Mouse (Mus musculus) cerebellum, adult 18-20 months (tissue): Measurements from ENCODE around the gene Vps18.
A peak's percentile ranks its signal among the peaks of the same experiment; 100 is the strongest.

Experiments
- DNase-seq, 2 experiments: peaks; one replicate each; pipeline ENCODE4 v3.0.0; 2021

Gene Vps18

DNA sequence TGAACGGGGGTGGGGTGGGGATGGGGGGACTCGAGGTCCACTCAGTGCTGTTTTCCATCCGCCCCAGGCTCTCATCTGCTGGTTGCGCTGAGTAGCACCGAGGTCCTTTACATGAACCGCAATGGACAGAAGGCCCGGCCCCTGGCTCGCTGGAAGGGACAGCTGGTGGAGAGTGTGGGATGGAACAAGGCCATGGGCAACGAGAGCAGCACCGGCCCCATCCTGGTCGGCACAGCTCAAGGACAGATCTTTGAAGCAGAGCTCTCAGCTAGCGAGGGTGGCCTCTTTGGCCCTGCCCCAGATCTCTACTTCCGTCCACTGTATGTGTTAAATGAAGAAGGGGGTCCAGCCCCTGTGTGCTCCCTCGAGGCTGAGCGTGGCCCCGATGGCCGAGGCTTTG lies 4.3 kb downstream of the Vps18 start:
- DNase-seq: peak; percentile 78 to 85

DNA sequence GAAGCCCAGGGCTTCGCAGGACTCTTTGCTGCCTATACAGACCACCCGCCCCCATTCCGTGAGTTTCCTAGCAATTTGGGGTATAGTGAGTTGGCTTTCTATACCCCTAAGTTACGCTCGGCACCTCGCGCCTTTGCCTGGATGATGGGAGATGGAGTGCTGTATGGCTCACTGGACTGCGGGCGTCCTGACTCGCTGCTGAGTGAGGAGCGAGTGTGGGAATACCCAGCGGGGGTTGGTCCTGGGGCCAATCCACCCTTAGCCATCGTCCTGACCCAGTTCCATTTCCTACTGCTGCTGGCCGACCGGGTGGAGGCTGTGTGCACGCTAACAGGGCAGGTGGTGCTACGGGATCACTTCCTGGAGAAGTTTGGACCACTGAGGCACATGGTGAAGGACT lies 4.8 kb downstream of the Vps18 start:
- peak in 1 of 2 experiments; percentile 45 for DNase-seq

DNA sequence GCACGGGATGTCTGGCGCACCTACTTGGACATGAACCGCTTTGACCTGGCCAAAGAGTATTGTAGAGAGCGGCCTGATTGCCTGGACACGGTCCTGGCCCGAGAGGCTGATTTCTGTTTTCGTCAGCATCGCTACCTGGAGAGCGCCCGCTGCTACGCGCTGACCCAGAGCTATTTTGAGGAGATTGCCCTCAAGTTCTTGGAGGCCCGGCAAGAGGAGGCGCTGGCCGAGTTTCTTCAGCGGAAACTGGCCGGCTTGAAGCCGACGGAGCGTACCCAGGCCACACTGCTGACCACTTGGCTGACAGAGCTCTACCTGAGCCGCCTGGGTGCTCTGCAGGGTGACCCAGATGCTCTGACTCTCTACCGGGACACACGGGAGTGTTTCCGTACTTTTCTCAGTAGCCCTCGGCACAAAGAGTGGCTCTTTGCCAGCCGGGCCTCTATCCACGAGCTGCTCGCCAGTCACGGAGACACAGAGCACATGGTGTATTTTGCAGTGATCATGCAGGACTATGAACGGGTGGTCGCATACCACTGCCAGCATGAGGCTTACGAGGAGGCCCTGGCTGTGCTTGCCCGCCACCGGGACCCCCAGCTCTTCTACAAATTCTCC lies 5.3 kb downstream of the Vps18 start:
- peak; percentile 71 to 74 for DNase-seq

DNA sequence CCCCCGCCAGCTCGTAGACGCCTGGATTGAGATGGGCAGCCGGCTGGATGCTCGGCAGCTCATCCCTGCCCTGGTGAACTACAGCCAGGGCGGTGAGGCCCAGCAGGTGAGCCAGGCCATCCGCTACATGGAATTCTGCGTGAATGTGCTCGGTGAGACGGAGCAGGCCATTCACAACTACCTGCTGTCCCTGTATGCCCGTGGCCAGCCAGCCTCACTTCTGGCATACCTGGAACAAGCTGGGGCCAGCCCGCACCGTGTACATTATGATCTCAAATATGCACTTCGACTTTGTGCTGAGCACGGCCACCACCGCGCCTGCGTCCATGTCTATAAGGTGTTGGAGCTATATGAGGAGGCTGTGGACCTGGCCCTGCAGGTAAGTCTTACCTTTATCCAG lies 5.9 kb downstream of the Vps18 start:
- DNase-seq: peak; percentile 41 to 61

DNA sequence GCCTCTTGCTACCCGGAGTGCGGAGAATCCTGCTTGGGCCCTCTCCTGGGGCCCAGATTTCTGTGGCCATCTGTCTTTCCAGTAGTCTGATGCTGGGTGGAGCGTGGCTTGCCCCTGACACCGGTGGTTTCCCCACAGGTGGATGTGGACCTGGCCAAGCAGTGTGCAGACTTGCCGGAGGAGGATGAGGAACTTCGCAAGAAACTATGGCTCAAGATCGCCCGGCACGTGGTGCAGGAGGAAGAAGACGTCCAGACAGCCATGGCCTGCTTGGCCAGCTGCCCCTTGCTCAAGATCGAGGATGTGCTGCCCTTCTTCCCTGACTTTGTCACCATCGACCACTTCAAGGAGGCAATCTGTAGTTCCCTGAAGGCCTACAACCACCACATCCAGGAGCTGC lies 8.2 kb downstream of the Vps18 start:
- DNase-seq: no peak

DNA sequence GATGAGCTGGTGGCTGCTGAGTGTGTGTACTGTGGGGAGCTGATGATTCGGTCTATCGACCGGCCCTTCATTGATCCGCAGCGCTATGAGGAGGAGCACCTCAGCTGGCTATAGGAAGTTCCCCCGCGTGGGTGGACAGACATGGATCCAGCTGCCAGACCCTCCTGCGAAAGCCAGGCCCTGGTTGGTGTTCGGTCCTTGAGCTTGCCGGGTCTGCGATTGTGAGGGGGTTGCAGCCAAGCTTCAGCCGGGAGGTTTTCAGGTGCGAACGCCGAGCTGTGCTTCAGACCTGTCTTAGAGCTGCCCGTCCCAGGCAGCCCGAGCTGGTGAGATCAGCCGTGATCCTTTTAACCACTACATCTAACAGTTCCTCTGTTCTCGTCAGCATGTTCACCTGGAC lies 9.0 kb downstream of the Vps18 start:
- no peak for DNase-seq

DNA sequence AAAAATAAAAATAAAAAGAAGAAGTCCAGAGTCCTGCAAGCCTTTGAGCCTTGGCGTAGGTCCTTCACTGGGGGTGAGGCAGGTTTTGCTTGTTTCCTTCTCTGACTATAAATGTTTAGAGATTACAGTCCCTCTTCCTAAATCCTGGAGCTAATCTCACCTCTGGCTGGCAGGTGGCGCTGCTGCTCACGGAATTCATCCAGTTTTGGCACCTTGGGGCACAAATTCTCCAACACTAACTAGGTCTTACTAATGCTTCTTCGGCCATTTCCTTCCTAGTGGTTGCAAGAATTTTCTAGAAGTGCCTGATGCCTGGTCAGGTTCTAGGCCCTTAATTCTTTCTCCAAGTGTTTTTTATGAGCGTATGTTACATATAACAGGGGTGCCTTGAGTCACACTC lies 9.8 kb downstream of the Vps18 start:
- DNase-seq: peak; percentile 71 to 80

DNA sequence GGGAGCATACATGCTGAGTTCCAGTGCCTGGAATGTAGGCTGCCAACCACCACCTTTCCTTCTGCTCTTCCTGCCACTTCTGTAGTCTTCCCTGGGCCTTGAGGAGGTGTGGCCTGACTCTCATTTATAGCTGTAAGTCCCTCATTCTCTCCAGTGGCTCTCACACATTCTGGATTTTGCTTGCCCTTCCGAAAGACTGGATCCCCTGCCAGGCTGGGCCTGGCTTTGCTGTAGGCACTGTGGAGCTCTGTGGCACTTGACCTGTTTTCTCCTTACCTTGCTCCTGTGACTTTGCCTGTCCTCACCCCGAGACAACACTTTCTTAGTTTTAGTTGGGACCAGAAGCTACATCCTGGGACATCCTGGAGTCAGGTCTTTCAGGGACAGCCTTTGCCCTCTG lies 10.3 kb downstream of the Vps18 start:
- no peak for DNase-seq

DNA sequence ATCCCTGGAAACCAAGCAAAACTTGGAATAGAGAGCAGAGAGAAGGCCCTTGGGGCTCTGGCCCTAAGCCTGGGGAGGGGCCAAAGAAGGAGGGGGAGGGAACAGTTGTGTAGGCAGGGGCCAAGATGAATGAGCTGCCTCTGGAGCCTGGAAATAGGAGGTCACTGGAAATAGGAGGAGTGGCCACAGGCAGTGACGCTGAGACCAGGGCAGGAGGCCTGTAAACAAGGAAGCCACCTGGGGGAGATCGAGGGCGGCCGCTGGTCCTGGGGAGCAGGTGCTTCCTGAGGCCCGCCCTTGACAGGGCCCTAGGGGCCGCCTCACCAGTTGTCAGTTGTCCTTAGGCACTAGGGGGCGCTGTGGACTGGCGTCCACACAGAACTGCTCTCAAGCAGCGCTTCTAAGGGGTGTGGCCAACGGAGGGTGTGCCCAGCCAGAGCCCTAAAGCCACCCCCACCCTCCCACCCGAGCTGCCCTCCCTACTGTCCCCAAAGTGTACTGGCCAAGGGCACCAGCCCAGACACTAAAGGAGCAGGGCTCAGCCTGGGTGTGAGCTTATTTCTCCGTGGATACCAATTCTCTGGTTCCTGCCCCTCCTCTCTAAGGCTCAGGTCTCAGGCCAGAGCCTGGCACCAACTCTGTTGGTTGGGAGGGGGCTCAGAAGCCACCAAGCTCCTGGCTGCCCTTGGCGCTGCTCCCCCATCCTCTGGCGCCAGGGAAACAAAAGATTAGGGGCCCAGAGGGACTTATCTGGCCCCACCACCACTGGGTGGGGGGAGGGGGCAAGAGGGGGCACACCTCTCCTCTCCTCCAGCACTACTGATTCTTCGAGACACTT lies 11.7 kb downstream of the Vps18 start:
- DNase-seq: peak; percentile 67 to 70

DNA sequence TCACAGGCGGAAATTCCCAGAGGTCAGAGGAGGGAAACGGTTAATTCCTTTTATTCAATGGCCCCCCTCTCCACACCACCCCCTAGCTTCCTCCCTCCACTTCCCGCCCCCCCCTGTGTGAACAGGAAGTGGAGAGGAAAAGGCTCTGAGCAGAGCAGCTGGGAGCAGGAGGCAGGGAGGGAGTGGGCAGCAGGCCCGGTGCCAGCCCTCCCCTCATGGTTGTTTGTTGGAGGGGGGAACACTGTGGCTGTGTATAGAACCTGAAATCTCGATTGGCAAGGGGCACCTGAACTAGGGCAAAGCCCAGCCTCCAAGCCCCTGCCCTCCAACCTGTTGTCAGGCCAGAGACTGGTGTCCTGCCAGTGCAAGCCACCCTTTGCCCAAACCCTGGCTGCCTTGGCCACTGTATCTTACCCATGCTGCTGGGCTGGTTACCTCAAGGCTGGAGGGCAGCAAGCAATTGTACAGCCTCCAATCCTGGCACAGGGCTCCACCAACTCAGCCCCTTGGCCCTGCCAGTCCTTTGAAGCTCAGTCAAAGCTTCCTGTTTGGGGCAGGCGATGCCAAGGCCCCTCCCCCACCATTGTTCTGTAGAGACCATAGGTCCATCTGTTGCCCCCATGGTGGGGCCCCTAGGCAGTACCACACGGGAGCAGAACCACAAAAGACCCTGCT lies 12.4 kb downstream of the Vps18 start:
- no peak for DNase-seq

DNA sequence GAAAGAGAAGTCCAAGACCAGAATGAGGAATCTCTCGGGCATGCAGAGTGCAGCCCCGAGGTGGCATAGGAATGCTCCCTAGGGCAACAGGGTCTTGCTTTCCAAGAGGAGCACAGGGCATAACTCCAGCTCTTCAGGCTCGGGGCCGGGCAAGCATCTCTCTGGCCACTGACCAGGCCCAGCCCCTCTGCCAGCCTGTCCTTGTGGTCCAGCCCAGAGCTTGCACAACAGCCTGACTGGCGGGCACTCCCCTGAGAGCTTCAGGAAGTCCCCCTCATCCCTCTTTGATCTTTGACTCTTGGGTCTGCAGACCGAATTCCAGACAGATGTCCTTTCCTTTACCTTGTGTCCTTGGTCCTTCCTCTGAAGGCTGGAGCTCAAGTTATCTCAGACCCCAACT lies 14.3 kb downstream of the Vps18 start:
- no peak for DNase-seq

DNA sequence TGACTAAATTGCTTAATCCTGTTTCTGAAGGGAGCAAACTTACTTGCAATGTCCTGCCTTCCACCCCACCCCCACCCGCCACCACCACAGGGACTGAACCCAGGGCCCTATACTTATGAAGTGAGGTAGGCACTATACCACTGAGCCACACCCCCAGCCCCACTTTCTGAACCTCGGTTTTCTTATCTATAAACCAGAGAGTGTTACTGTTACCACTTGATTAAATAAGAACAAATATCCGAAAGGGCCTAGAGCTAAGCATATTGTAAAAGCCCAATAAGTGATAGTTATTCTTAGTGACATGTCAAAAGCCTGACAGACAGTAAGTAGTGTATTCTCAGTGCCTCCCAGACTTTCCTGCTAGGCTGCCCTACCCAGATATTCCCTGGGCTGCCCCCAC lies 15.9 kb downstream of the Vps18 start:
- no peak for DNase-seq

DNA sequence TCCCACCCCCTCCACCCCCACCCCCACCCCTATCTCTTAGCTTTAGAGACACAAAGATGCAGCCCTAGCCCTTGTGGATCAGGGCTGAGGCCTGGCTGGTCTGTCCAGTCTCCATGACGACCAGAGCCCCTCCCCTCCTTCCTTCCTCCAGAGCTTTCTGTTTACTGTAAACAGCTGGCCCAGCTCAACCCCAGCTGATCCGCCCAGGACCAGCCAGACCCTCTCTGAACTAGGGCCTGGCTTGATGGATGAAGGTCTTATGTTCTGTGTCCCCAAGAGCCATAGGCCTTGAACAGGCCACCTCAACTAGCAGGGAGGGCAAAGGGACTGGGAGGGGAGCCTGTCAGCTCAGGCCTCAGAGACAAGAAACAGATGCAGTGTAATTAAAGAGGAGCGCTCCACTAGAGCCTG lies 16.3 kb downstream of the Vps18 start:
- no peak for DNase-seq

DNA sequence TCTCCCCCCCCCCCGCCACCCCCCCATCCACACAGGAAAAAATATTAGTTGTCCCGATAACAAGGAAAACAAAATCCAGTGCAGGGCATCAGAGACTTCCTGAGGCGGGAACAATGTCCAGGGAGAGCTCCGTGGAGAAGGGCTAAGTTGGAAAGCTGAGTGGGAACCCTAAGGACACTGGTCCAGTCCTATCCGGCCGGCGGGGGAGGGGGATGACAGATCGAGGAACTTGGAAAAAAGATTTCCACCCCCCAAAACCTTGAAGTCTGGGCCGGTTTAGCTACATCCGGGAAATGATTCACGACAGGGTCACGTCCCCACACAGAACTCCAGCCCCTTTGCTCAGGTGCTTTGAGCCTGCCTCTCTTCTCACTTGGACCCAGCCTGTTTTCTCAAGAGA lies 23.0 kb downstream of the Vps18 start:
- no peak for DNase-seq

DNA sequence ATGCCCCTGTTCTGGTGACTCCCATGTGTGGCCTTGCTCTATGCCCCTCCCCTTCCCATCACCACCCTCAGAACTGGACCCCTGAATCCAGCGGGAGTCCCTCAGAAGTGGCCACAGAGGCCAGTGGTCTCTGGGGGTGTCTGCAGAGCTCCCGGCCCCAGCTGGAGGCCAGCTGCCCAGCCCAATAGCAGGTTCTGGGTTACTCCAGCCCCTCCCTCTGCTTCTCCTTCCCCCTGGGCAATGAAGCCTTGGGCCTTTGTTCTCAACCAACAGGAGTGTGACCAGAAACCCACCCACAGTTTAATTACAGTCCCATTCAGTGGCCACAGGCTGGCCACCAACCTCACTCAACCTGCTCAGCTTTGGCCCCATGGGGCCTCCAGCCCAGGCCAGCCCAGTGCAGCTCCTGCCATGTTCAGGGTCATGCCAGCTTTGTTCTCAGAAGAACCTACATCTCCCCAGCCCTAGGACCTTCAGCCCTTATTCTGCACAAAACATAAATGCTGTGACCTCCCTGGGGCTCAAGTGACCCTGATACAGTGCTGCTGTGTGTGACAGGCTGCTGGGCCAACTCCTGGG lies 23.9 kb downstream of the Vps18 start:
- no peak for DNase-seq

DNA sequence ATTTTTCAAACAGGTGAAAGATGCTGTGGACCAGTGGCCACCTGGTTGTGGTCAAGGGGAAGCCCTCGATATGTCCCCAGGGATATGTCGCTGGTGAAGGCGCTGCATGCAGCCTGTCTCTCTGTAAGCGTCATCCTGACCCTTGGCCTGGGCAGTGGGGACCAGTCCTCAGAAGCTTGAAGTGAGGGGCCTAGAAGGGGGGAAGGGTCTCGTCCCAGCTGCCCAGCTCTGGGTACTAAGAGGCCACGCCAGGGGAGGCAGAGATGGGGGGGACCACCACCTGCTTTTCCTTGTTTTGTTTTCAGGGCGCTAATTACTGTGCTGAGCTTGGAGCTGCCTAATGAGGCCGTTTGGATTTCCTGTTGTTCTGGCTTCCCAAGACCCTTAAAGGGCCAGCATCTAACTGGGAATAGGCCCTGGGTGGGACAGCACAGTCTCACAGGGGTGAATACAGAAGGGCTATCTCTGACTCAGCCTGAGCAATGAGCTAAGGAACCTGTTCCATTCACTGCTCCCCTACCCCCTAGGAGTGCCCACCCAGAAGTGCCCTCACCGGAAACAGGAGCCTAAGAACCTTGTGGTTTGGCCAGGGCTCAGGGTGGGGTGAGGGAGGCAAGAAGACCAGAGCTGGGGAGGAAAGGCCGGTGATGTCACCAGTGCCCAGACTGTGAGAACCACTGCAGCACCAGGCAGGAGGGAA lies 25.4 kb downstream of the Vps18 start:
- DNase-seq: no peak

DNA sequence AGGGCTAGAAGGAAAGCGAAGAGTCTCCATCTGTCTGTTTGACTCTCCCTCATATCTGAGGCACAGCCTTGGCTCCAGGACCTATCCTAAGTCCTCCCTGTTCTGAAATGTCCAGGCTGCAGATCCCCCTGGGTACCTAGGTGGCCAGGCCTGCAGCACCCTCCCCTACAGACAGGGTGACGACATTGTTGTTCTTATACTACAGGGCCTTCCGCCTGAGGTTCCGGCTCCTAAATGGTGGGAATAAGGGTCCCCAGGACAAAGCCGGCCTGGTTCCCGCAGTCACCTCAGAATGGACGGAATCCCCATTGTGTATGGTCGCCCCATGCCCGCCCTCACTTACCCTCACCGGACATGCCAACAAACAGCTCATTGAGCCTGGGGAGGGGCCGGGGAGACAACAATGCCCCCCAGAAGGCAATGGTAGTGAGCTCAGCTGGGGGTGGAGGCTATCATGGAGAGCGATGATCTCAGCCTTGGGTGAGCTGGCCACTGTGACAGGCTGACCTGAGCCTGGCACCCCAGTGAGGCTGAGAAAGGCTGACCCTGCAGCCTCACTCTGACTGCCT lies 26.3 kb downstream of the Vps18 start:
- no peak for DNase-seq

DNA sequence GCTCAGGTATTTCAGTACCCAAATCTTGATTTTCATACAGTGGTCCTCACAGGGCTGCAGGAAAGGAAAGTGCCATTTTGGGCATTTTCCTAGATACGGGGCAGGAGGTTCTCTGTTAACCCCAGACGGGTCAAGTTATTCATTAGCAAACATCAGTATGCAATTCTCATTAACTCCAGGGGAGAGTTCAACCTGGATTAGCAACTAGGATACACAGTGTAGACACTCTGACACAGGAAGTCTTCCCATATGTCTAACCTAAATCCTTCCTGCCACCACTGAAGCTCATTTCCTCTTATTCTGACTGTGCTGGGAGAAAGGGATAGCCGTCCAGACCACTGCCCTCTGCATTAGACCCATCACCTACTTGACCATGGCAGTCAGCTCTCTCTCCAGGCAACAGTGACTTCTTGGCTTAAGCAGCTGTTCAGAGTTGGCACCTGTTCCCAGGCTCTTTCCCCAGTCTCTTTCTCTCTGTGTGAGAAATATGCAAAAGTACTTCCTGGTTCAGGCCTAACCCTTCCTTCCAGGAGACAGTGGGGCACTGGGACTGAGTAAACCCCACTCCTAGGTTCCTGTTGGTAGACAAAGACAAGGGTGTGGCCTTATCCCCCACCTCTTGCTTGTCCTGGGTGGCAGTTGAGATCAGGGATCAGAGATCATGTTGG lies 29.6 kb downstream of the Vps18 start:
- DNase-seq: no peak

DNA sequence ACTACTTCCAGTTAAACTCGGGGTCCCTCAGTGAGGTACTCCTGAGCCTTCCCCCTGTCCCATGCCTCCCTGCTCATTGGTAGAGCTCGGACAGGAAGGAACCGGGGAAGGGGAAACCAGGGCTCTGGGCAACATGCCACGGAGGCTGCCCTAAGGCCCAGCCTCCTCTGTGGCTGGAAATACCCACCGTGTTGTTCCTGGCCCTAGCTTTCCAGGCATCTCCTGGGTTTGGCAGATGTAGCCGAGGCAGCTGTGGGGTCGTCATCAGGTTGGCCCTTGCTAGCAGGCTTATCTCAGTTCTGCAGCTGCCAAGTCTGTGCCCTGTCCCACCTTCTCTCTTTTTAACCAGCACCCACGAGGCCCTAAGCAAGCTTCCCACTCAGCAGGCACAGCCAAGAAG lies 32.0 kb downstream of the Vps18 start:
- DNase-seq: no peak

DNA sequence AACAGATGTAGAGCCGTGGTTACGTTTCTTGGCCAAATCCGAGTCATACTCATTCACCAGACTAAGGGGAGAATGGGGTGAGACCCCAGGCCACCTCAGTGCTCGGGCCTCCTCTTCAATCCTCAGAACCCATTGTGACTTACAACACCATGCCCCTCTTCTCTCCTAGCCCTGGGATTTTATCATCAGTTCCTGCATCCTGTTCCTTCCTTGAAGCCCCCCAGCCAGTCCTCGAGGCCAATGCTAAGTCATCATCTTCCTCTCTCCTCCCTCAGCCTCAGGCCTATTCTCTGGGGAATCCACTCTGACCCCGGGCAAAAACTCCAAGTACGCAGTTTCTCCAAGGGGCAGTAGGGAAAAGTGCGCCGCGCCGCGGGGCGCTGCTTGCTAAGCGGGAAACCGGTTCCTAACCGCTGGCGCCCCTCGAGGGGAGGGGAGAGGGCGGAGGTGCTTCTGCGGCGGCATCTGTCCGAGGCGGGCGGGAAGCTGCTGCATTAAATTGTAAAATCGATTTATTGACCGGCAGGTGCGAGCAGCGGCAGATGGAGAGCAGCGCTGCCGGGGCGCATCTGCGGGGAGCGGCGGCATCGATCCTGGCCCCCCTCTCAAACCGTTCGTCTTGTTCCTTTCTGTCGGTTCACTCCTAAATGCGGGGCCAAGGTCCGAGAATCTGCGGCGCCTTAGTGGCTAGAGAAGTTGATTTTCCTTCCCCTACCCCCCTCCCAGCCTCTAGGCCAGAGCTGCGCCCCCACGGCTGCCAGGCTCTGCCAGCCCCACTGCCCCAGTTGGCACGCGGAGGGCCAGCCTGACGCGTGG lies 33.4 kb downstream of the Vps18 start:
- no peak for DNase-seq

DNA sequence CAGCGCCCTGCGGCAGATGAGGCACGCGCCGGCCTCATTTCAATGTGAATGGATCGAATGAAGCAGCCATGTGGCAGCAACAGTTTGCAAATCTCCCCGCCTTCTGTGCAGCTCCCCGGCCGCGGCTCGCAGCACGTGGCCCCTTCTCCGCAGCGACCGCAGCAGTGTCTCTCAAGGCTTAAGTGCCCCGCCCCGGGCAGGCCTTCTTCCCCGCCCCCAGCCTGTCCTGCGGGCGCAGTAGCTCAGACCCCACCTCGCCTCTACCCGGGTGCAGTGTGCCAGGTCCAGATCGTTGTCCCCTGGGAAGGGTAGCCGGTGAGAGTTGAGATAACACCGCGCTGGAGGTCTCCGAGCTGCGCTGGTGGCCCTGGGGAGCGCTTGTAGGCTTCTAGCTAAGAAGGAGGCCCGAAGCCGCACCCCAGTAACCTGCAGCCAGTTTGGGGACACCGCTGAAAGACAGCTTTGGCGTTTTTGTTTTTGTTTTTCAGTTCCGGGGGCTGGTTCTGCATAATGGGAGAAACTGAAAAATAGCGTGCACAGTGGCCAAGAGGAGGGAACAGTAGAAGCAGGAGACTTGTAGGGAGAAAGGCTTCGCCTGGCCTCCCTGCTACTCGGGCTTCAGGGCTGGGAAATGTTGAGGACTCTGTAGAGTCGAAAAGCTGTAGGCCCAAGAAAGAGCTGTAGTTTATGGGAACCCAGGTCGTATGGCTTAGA lies 34.2 kb downstream of the Vps18 start:
- DNase-seq: peak; percentile 21 to 37
